ENCODE assay signal across 10 mouse cellular contexts in genomic region chr5:37091171-37091628, GRCm38 (mm10). TPM values are rescaled to one million over a fixed set of nuclear protein-coding genes. Genes with fewer than 3 reads are reported as not detected.
DNase-seq lines count a peak whose midpoint lies in the region; ATAC-seq lines count a peak whose summit lies in the region.
"Had no signal": no experiment of that assay in that cellular context is flagged by ENCODE, and none has a peak within 500 bp of the region (broad histone marks: within the 10 kb centered on the region; RNA-seq: fewer than 3 reads in every experiment).

No protein-coding gene starts in this region.

- no peaks in the 10 kb centered on the region for H3K9me3 ChIP-seq in heart, embryonic 16.5 days (replicated peaks; ENCODE audit: control insufficient read depth, low read length)
- no peaks in the 10 kb centered on the region for H3K9me3 ChIP-seq in forebrain, embryonic 10.5 days

- no peak for DNase-seq in heart, adult 8-10 months (ENCODE audit: low spot score)
- peak; percentile 41 for DNase-seq in adrenal gland, postnatal 14 days
- peak; percentile 57 for DNase-seq in forebrain, embryonic 10.5 days (ENCODE audit: extremely low spot score, low spot score)
- DNase-seq in mesoderm, embryonic 11.5 days (ENCODE audit: low read depth, low spot score): peak; percentile 63
- DNase-seq in urinary bladder, postnatal 10 days (ENCODE audit: low spot score): no peak
- DNase-seq in c-Kit-positive CD71-positive TER-119-positive erythroid progenitor cells, embryonic 14.5 days (ENCODE audit: low spot score): no peak

- 3% methylated on average over 47 of the region's 47 CpGs for WGBS in heart, embryonic 16.5 days
- under 1% methylated on average over 47 of the region's 47 CpGs for WGBS in forebrain, embryonic 10.5 days

- no peaks in the 10 kb centered on the region for H3K4me1 ChIP-seq in heart, embryonic 16.5 days (ENCODE audit: control insufficient read depth, insufficient read depth, low read length)
- peaks cover 18% of the 10 kb centered on the region for H3K4me1 ChIP-seq in forebrain, embryonic 10.5 days

- ATAC-seq in heart, embryonic 16.5 days (replicated peaks; ENCODE audit: extremely low read depth, insufficient read depth, low FRiP score): 0 out of 2 replicates have a peak, but pooled peaks have one; percentile 32
- no peak for ATAC-seq in monocyte, adult 5-6 weeks (replicated peaks; ENCODE audit: insufficient number of reproducible peaks, low FRiP score, low TSS enrichment, poor library complexity, severe bottlenecking)

- peak overlapping the region; percentile 27 for H3K4me3 ChIP-seq in heart, embryonic 16.5 days (ENCODE audit: low read length)
- H3K4me3 ChIP-seq in forebrain, embryonic 10.5 days: peak overlapping the region; percentile 53

- H3K27me3 ChIP-seq in heart, embryonic 16.5 days (ENCODE audit: control insufficient read depth, insufficient read depth, low read length): peaks cover 41% of the 10 kb centered on the region
- peaks cover 62% of the 10 kb centered on the region for H3K27me3 ChIP-seq in forebrain, embryonic 10.5 days (ENCODE audit: poor library complexity, severe bottlenecking)
- H3K27me3 ChIP-seq: CH12.LX had no signal

- no peak overlapping the region for H3K9ac ChIP-seq in heart, embryonic 16.5 days (ENCODE audit: low read length)

- no peak overlapping the region for H3K27ac ChIP-seq in heart, embryonic 16.5 days (ENCODE audit: low read length)
- peak overlapping the region; percentile 74 for H3K27ac ChIP-seq in forebrain, embryonic 10.5 days

- H3K4me2 ChIP-seq in heart, embryonic 16.5 days (ENCODE audit: low read depth, low read length): peak overlapping the region; percentile 51

- no peaks in the 10 kb centered on the region for H3K36me3 ChIP-seq in heart, embryonic 16.5 days (ENCODE audit: control insufficient read depth, insufficient read depth)
- no peaks in the 10 kb centered on the region for H3K36me3 ChIP-seq in forebrain, embryonic 10.5 days (replicated peaks)

RNA-seq across cellular contexts. Expression of gene Gm1043, which starts 6.0 kb away (rescaled TPM):
- not detected in 2 replicates for polyA plus RNA-seq in heart, embryonic 16.5 days (2015; fragmentation: Nextera tagmentation; extraction: Ambion mirVana)
- total RNA-seq in heart, adult 8-10 months (2022): under 1 TPM in 1 of 4 experiments, not detected in 3; 0.25 TPM
- total RNA-seq in adrenal gland, postnatal 14 days (2021): 0.19 and 0.98 TPM in 2 replicates
- not detected in 2 replicates for polyA plus RNA-seq in forebrain, embryonic 10.5 days (2016; fragmentation: Nextera tagmentation; extraction: Ambion mirVana)
- total RNA-seq in monocyte, adult 5-6 weeks (2017): 0.43 to 7.4 TPM (median 1.8 TPM) in 3 replicates
- total RNA-seq: CH12.LX had no signal
- polyA plus RNA-seq: heart, postnatal 0 days had no signal

Comparison
In these comparisons a context has a peak if more than half of its experiments do, and no peak if none do; other contexts are left out.
1. DNase-seq: peak in adrenal gland, postnatal 14 days (single experiment), forebrain, embryonic 10.5 days (single experiment) and mesoderm, embryonic 11.5 days (single experiment); none in heart, adult 8-10 months (single experiment), urinary bladder, postnatal 10 days (single experiment) and c-Kit-positive CD71-positive TER-119-positive erythroid progenitor cells, embryonic 14.5 days (single experiment).